Mouse (Mus musculus): ENCODE results near the gene Ccdc125.
"Not testable (repeated sequence)": the region's sequence is repeated elsewhere in the genome, so short reads cannot be mapped to it uniquely, and the experiment has no call there.

Gene Ccdc125

GRCm38 (mm10) chr13:100721656-100722055 lies 52.1 kb downstream of the Ccdc125 start:
- no peak for DNase-seq

GRCm38 (mm10) chr13:100724051-100724754 lies 54.7 kb downstream of the Ccdc125 start:
- DNase-seq = no peak

- no peak for DNase-seq
These were observed 55.7 kb downstream of the Ccdc125 start for GRCm38 (mm10) chr13:100725194-100725593.

- no peak for DNase-seq
These were observed 58.6 kb downstream of the Ccdc125 start for GRCm38 (mm10) chr13:100728086-100728485.

GRCm38 (mm10) chr13:100728530-100728929 lies 59.0 kb downstream of the Ccdc125 start:
- DNase-seq = not testable (repeated sequence)

GRCm38 (mm10) chr13:100730153-100730860 lies 60.8 kb downstream of the Ccdc125 start:
- DNase-seq = no peak

- peak; percentile 92 for DNase-seq
These were observed 61.3 kb downstream of the Ccdc125 start, which contains the start of gene Cdk7 for GRCm38 (mm10) chr13:100730861-100731176. TSS of gene Cdk7 (minus strand) at chr13:100730939.

GRCm38 (mm10) chr13:100731462-100732046 lies 62.0 kb downstream of the Ccdc125 start:
- not testable (repeated sequence) for DNase-seq

GRCm38 (mm10) chr13:100732756-100733155 lies 63.2 kb downstream of the Ccdc125 start:
- no peak for DNase-seq

GRCm38 (mm10) chr13:100742831-100743230 lies 73.3 kb downstream of the Ccdc125 start:
- no peak for DNase-seq

- no peak for DNase-seq
These were observed 74.0 kb downstream of the Ccdc125 start for GRCm38 (mm10) chr13:100743346-100744035.

GRCm38 (mm10) chr13:100744036-100744744 lies 74.7 kb downstream of the Ccdc125 start, which contains the start of gene Mrps36:
TSS of gene Mrps36 (minus strand) at chr13:100744659.
- DNase-seq = peak; percentile 90

GRCm38 (mm10) chr13:100746090-100746489 lies 76.6 kb downstream of the Ccdc125 start:
- DNase-seq = peak; percentile 35

Data from right cerebral cortex, postnatal 25 days (tissue).